Mouse (Mus musculus) midbrain, postnatal 0 days (tissue): ENCODE measurements around the gene Oasl2. TPM values are rescaled to one million over a fixed set of nuclear protein-coding genes. Genes with fewer than 3 reads are reported as not detected.
A peak's percentile ranks its signal among the peaks of the same experiment; 100 is the strongest.
"Not testable (repeated sequence)": the region's sequence is repeated elsewhere in the genome, so short reads cannot be mapped to it uniquely, and the experiment has no call there.

Experiments used
- ATAC-seq: fragments of 200-750 bp; cut with Nextera tagmentation; 2 replicates; pipeline ENCODE4 v1.8.0; 2017; ENCODE audit warnings: moderate number of reproducible peaks, mild to moderate bottlenecking, moderate TSS enrichment, moderate library complexity; ENCODE audit not compliant: low FRiP score
- DNase-seq: peaks from one replicate; pipeline ENCODE4 v3.0.0-alpha.2; 2015; ENCODE audit warnings: low spot score
- H3K27ac ChIP-seq: fragments of 300-500 bp; sonication (generic); 2 replicates; pipeline ENCODE4 v1.5.1; 2014; ENCODE audit warnings: low read depth, mild to moderate bottlenecking, low read length, mixed read lengths
- H3K27me3 ChIP-seq: fragments of 300-500 bp; sonication (generic); 2 replicates; pipeline ENCODE4 v1.6.1; 2014; ENCODE audit warnings: low read length, control low read depth, mixed read lengths; ENCODE audit not compliant: insufficient read depth
- H3K36me3 ChIP-seq: fragments of 300-500 bp; sonication (generic); 2 replicates; pipeline ENCODE4 v1.6.1; 2014; ENCODE audit warnings: low read length, control low read depth, mixed read lengths; ENCODE audit not compliant: insufficient read depth
- H3K4me1 ChIP-seq: fragments of 300-500 bp; sonication (generic); 2 replicates; pipeline ENCODE4 v1.6.1; 2014; ENCODE audit warnings: mild to moderate bottlenecking, control low read depth, antibody characterized with exemption, low read length, mixed read lengths; ENCODE audit not compliant: insufficient read depth
- H3K4me2 ChIP-seq: fragments of 300-500 bp; sonication (generic); 2 replicates; pipeline ENCODE4 v1.6.1; 2014; ENCODE audit warnings: low read depth, mild to moderate bottlenecking, low read length, mixed read lengths; ENCODE audit not compliant: poor library complexity, severe bottlenecking
- H3K4me3 ChIP-seq: fragments of 300-500 bp; sonication (generic); 2 replicates; pipeline ENCODE4 v1.5.1; 2014; ENCODE audit warnings: low read depth, mild to moderate bottlenecking, low read length, moderate library complexity
- H3K9ac ChIP-seq: fragments of 300-500 bp; sonication (generic); replicated peaks from 2 replicates; pipeline ENCODE4 v1.6.1; 2014; ENCODE audit warnings: mild to moderate bottlenecking, low read length, moderate library complexity, mixed read lengths; ENCODE audit not compliant: poor library complexity, severe bottlenecking
- H3K9me3 ChIP-seq: fragments of 300-500 bp; sonication (generic); 2 replicates; pipeline ENCODE4 v1.6.1; 2016; ENCODE audit warnings: low read length, control low read depth
- CTCF ChIP-seq: IDR thresholded peaks from 2 replicates; pipeline ENCODE4 v1.5.1; 2016; ENCODE audit warnings: antibody characterized with exemption, mild to moderate bottlenecking
- WGBS: fragments of 180-500 bp; shearing (Covaris S2); extraction: QIAGEN DNeasy Blood & Tissue Kit; methylation state at CpG from one replicate; pipeline ENCODE4 v1.1.7; 2014; 5-methylcytosine and 5-hydroxymethylcytosine counted together
- polyA plus RNA-seq: library from polyadenylated mRNA; unstranded; fragments of >200 nt; fragmentation: Nextera tagmentation; extraction: Ambion mirVana; gene quantifications from 2 replicates; pipeline ENCODE4 v1.2.1, GENCODE M21; 2015
- total RNA-seq: library from RNA; depleted of rRNA; stranded (reverse); fragments of >200 nt; gene quantifications from 2 replicates; pipeline ENCODE4 v1.2.3, GENCODE M21; 2014

Gene Oasl2
- total and polyA plus RNA-seq, 2 experiments from 2014 or later = 1.8 to 3.9 TPM

DNA sequence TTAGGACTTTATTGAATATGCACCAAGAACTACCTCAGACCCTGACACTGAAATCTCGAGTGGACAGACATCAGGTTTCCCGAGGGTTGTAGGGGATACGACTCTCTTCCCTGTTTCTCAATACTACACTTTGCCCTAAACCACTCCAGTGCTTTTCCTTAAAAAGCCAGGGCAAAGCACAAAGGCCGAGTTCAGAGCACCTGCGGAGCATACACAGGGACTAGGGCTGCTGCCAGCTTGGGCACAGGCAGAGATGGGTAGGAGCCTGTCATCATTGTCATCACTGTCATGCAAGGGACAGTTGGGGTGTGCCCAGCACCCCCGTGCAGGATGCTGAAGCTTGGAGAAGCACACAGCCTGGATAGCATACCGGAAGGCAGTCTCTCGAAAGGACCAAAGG lies 36.5 kb downstream of the Oasl2 start:
- Histone ChIP-seq H3K4me1 (no peaks in the 10 kb centered on the region), H3K27me3 (no peaks in the 10 kb centered on the region), H3K4me2 (no peak overlapping the region), H3K9me3 (no peaks in the 10 kb centered on the region), H3K27ac (no peak overlapping the region), H3K36me3 (no peaks in the 10 kb centered on the region), H3K9ac (no peak overlapping the region), H3K4me3 (no peak overlapping the region)
- no peak for ATAC-seq
- no peak for DNase-seq
- WGBS = 84% methylated on average over 8 of the region's 8 CpGs
- no peak for TF ChIP-seq CTCF

DNA sequence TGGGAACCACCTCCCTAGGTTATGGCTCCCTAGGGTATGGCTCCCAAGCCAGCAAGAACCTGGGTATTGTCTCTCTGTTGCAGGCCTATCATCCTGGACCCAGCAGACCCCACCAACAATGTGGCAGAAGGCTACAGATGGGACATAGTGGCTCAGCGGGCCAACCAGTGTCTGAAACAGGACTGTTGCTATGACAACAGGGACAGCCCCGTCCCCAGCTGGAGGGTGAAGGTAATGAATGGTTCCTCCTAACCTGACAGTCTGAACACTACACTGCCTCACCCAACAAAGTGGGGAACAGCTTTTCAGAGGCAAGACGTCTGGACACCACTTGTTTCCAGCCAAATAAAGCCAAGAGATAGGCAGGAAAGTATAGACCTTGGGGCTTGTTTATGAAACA lies 39.1 kb downstream of the Oasl2 start:
- Histone ChIP-seq H3K4me2 (no peak overlapping the region), H3K9me3 (no peaks in the 10 kb centered on the region), H3K4me1 (no peaks in the 10 kb centered on the region), H3K36me3 (no peaks in the 10 kb centered on the region), H3K4me3 (no peak overlapping the region), H3K27me3 (no peaks in the 10 kb centered on the region), H3K27ac (no peak overlapping the region), H3K9ac (no peak overlapping the region)
- 23% methylated on average over 3 of the region's 3 CpGs for WGBS
- TF ChIP-seq CTCF = no peak
- ATAC-seq (no peak), DNase-seq (peak; percentile 50)

DNA sequence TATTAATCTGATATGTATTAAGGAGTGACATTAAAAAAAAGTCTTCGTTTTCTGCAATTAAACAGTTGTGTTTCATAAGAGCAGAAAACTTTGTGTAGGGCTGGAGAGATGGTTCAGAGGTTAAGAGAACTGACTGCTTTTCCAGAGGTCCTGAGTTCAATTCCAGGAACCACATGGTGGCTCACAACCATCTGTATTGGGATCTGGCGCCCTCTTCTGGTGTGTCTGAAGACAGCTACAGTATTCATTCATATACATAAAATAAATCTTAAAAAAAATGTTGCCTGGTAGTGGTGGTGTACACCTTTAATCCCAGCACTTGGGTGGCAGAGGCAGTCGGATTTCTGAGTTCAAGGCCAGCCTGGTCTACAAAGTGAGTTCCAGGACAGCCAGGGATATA lies 44.4 kb downstream of the Oasl2 start:
- H3K4me3 ChIP-seq, H3K4me2 ChIP-seq, H3K27ac ChIP-seq, H3K36me3 ChIP-seq, DNase-seq, H3K4me1 ChIP-seq, ATAC-seq, H3K9me3 ChIP-seq, H3K27me3 ChIP-seq, H3K9ac ChIP-seq: not testable (repeated sequence)
- 61% methylated on average over 3 of the region's 3 CpGs for WGBS
- TF ChIP-seq CTCF = peak; percentile 56

DNA sequence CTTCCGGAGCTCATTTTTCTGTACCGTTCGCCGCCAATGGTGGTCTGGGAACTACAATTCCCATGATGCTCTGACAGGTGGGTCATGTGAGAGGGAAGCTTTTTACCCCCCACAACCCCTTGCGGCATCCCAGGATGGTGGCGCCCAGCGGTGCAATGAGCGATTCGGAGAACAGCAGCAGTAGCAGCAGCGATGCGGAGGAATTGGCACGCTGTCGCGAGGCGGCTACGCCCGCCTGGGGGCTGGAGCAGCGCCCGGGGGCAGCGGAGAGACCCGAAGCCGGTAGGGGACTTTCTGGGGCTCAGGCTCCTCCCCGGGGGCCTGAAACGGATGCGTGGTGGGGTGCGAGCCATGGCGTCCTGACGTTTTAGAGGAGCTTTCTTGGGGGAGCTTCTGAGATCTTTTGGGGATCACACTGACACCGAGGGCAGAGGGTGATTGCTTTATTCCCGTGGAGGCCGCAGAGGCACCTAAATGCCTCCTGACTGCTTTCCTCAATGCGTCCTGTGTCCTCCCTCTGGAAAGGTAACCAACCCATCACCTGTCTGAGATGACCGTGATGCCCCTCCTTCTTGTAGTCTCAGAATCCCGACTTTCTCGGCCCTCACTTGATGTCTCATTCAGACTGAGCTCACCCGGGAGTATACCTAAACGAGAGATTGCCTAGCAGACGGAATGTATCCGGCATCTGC lies 45.5 kb downstream of the Oasl2 start, which contains the start of gene 2210016L21Rik:
2210016L21Rik (plus strand) TSS at position 85 of the 692 bp plus-strand sequence.
- peaks cover 6% of the 10 kb centered on the region; the same call in 1 of the 2 replicates for H3K4me1 ChIP-seq
- H3K9ac ChIP-seq = peak within 1 kb of the TSS; percentile 94
- H3K4me3 ChIP-seq = peak within 1 kb of the TSS; percentile 91
- H3K4me2 ChIP-seq = peak within 1 kb of the TSS; percentile 65
- no peaks in the 10 kb centered on the region for H3K9me3 ChIP-seq
- TF ChIP-seq CTCF = peak; percentile 48
- peaks cover 17% of the 10 kb centered on the region for H3K36me3 ChIP-seq
- H3K27me3 ChIP-seq = no peaks in the 10 kb centered on the region
- peak; percentile 90 for ATAC-seq
- DNase-seq = peak; percentile 95
- WGBS = under 1% methylated on average over 39 of the region's 39 CpGs
- peak within 1 kb of the TSS; percentile 94 for H3K27ac ChIP-seq

DNA sequence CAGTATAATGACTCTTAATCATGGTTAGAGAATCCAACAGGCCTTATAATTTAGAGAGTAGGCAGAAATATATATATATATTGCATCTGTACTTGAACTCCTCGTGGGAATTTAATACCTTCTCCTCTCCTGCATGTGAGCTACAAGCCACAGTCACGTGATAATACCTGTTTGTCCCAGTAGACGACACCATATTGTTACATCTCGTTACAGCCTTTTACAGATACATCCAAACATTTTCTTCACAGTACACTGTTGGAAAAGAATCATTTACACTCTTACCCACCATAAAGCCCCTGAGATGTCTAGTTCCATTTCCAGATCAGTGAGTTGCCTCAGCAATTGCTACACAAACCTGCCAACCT lies 46.0 kb downstream of the Oasl2 start:
- Histone ChIP-seq H3K4me2 (peak overlapping the region; percentile 65), H3K4me3 (peak overlapping the region; percentile 91), H3K4me1 (peaks cover 6% of the 10 kb centered on the region; the same call in 1 of the 2 replicates), H3K9me3 (no peaks in the 10 kb centered on the region), H3K27me3 (no peaks in the 10 kb centered on the region), H3K36me3 (peaks cover 23% of the 10 kb centered on the region), H3K9ac (peak overlapping the region; percentile 94), H3K27ac (peak overlapping the region; percentile 94)
- no peak for DNase-seq
- no peak for TF ChIP-seq CTCF
- 0 out of 2 replicates have a peak, but pooled peaks have one; percentile 18 for ATAC-seq
- whole genome bisulfite sequencing = 33% methylated on average over 4 of the region's 4 CpGs

DNA sequence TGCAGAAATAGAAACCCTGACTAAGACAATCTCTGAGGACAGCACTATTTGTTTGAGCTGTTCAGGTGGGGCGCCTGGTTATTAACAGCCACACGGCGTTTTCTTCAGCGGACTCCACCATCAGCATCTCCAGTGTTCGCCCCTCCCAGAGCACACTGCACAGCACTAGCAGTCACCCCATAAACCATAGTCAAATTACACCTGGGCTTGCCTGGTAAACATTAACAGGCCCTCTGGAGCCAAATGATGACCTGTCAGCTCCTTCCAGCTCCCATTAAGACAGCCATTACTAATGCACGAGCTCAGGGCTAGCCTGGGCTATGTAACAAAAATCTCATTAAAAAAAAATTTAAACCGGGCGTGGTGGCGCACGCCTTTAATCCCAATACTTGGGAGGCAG lies 48.3 kb downstream of the Oasl2 start:
- no peaks in the 10 kb centered on the region for H3K27me3 ChIP-seq
- 96% methylated on average over 10 of the region's 10 CpGs for WGBS
- H3K36me3 ChIP-seq = peaks cover 37% of the 10 kb centered on the region
- no peak overlapping the region for H3K27ac ChIP-seq
- DNase-seq (no peak), ATAC-seq (no peak)
- TF ChIP-seq CTCF = no peak
- no peak overlapping the region for H3K4me3 ChIP-seq
- H3K4me2 ChIP-seq = no peak overlapping the region
- H3K9me3 ChIP-seq = no peaks in the 10 kb centered on the region
- no peak overlapping the region for H3K9ac ChIP-seq
- H3K4me1 ChIP-seq = peaks cover 6% of the 10 kb centered on the region; the same call in 1 of the 2 replicates
